Mouse (Mus musculus) layer of hippocampus, adult 8-10 months (tissue): Measurements from ENCODE around the gene Tbc1d7. TPM values are rescaled to one million over a fixed set of nuclear protein-coding genes. Genes with fewer than 3 reads are reported as not detected.

Source experiments
- DNase-seq, 2 experiments: peaks; one replicate each; pipeline ENCODE4 v3.0.0; 2022; ENCODE audit warnings: low spot score in 2 of 2
- total RNA-seq, 4 experiments: library from RNA; stranded (reverse); gene quantifications; 2 replicates each; pipeline ENCODE4 v1.2.4; 2022

Tbc1d7 gene
- total RNA-seq, 4 experiments from 2014 or later, result 25.9 to 30.3 (median 27.8) TPM

- no peak for DNase-seq
Observed at GRCm38 (mm10) chr13:43193932-43194331, 22.6 kb upstream of the Tbc1d7 start.

GRCm38 (mm10) chr13:43193266-43193665, 22.0 kb upstream of the Tbc1d7 start:
- no peak for DNase-seq

GRCm38 (mm10) chr13:43191741-43192192, 20.5 kb upstream of the Tbc1d7 start:
- DNase-seq, result no peak

GRCm38 (mm10) chr13:43191290-43191689, 20.0 kb upstream of the Tbc1d7 start:
- DNase-seq, result no peak

GRCm38 (mm10) chr13:43187736-43188135, 16.4 kb upstream of the Tbc1d7 start:
- DNase-seq, result no peak

GRCm38 (mm10) chr13:43183248-43184055, 12.2 kb upstream of the Tbc1d7 start:
- no peak for DNase-seq

- peak in 1 of 2 experiments; percentile 87 for DNase-seq
Observed at GRCm38 (mm10) chr13:43182465-43183201, 11.3 kb upstream of the Tbc1d7 start.

GRCm38 (mm10) chr13:43181104-43181503, 9.8 kb upstream of the Tbc1d7 start:
- DNase-seq, result no peak

GRCm38 (mm10) chr13:43177317-43177716, 6.0 kb upstream of the Tbc1d7 start:
- DNase-seq, result no peak

- no peak for DNase-seq
Observed at GRCm38 (mm10) chr13:43176676-43177075, 5.4 kb upstream of the Tbc1d7 start.

GRCm38 (mm10) chr13:43173262-43173661, 2.0 kb upstream of the Tbc1d7 start:
- DNase-seq, result peak; percentile 64 to 87

- no peak for DNase-seq
Observed at GRCm38 (mm10) chr13:43172036-43172713, 874 bp upstream of the Tbc1d7 start.

- no peak for DNase-seq
Observed at GRCm38 (mm10) chr13:43167721-43168120, 3.6 kb downstream of the Tbc1d7 start.

GRCm38 (mm10) chr13:43159429-43159828, 11.9 kb downstream of the Tbc1d7 start:
- DNase-seq, result no peak

- no peak for DNase-seq
Observed at GRCm38 (mm10) chr13:43158281-43158680, 13.0 kb downstream of the Tbc1d7 start.

GRCm38 (mm10) chr13:43157370-43157769, 13.9 kb downstream of the Tbc1d7 start:
- no peak for DNase-seq

GRCm38 (mm10) chr13:43152005-43152520, 19.2 kb downstream of the Tbc1d7 start:
- DNase-seq, result no peak

GRCm38 (mm10) chr13:43149661-43150060, 21.6 kb downstream of the Tbc1d7 start:
- no peak for DNase-seq

- DNase-seq, result no peak
Observed at GRCm38 (mm10) chr13:43148692-43149091, 22.6 kb downstream of the Tbc1d7 start.

- DNase-seq, result no peak
Observed at GRCm38 (mm10) chr13:43146515-43147258, 24.6 kb downstream of the Tbc1d7 start.
